Mouse (Mus musculus) hindbrain, postnatal 0 days (tissue): ENCODE measurements around the gene Rybp. TPM values are rescaled to one million over a fixed set of nuclear protein-coding genes. Genes with fewer than 3 reads are reported as not detected.

Experiments
- ATAC-seq: fragments of 200-750 bp; cut with Nextera tagmentation; 2 replicates; pipeline ENCODE4 v1.8.0; 2017; ENCODE audit warnings: mild to moderate bottlenecking, moderate TSS enrichment, moderate library complexity
- DNase-seq: peaks from one replicate; pipeline ENCODE4 v3.0.0-alpha.2; 2015; ENCODE audit warnings: low spot score
- H3K27ac ChIP-seq: fragments of 300-500 bp; sonication (generic); 2 replicates; pipeline ENCODE4 v1.5.1; 2014; ENCODE audit warnings: mild to moderate bottlenecking
- H3K27me3 ChIP-seq: fragments of 300-500 bp; sonication (generic); 2 replicates; pipeline ENCODE4 v1.6.1; 2014; ENCODE audit warnings: low read length, mixed read lengths; ENCODE audit not compliant: insufficient read depth
- H3K36me3 ChIP-seq: fragments of 300-500 bp; sonication (generic); 2 replicates; pipeline ENCODE4 v1.6.1; 2014; ENCODE audit warnings: low read length, mixed read lengths; ENCODE audit not compliant: insufficient read depth
- H3K4me1 ChIP-seq: fragments of 300-500 bp; sonication (generic); 2 replicates; pipeline ENCODE4 v1.6.1; 2014; ENCODE audit warnings: antibody characterized with exemption, low read length, mixed read lengths; ENCODE audit not compliant: insufficient read depth
- H3K4me2 ChIP-seq: fragments of 300-500 bp; sonication (generic); 2 replicates; pipeline ENCODE4 v1.6.1; 2014; ENCODE audit warnings: low read depth, mild to moderate bottlenecking, low read length, moderate library complexity, mixed read lengths
- H3K4me3 ChIP-seq: fragments of 300-500 bp; sonication (generic); 2 replicates; pipeline ENCODE4 v1.5.1; 2014; ENCODE audit warnings: low read length
- H3K9ac ChIP-seq: fragments of 300-500 bp; sonication (generic); replicated peaks from 2 replicates; pipeline ENCODE4 v1.6.1; 2014; ENCODE audit warnings: mild to moderate bottlenecking, low read length, moderate library complexity, mixed read lengths
- H3K9me3 ChIP-seq: fragments of 300-500 bp; sonication (generic); 2 replicates; pipeline ENCODE4 v1.6.1; 2016; ENCODE audit warnings: low read length, mixed read lengths
- CTCF ChIP-seq: IDR thresholded peaks from 2 replicates; pipeline ENCODE4 v1.5.1; 2016; ENCODE audit warnings: antibody characterized with exemption, control low read depth, low read depth
- WGBS: fragments of 180-500 bp; shearing (Covaris S2); extraction: QIAGEN DNeasy Blood & Tissue Kit; methylation state at CpG from one replicate; pipeline ENCODE4 v1.1.7; 2014; 5-methylcytosine and 5-hydroxymethylcytosine counted together
- polyA plus RNA-seq: library from polyadenylated mRNA; unstranded; fragments of >200 nt; fragmentation: Nextera tagmentation; extraction: Ambion mirVana; gene quantifications from 2 replicates; pipeline ENCODE4 v1.2.1, GENCODE M21; 2015
- total RNA-seq: library from RNA; depleted of rRNA; stranded (reverse); fragments of >200 nt; gene quantifications from 2 replicates; pipeline ENCODE4 v1.2.3, GENCODE M21; 2014

The Rybp gene
- total and polyA plus RNA-seq, 2 experiments from 2014 or later = 18.7 to 21.6 TPM

DNA sequence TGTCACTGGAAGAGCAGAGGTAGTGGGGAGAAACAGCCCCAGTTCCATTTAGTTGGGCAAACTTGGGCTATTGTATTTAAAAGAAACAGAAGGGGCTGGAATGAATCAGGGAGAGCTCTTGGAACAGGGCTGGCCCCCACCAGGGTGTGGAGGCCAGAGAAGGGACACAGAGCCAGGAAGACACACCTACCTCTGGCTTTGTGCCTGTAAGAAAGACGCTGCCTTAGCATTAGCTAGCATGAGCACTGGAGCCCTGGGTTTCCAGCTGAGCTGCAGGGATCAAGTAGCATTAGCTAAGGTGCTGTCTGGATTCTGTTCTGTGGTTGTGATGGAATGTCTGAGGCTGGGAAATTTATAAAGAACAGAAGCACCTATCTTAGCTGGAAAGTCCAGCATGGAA, 85.2 kb downstream of the Rybp start:
- H3K4me1 ChIP-seq = peaks cover 10% of the 10 kb centered on the region; the same call in 1 of the 2 replicates
- no peak overlapping the region for H3K4me3 ChIP-seq
- H3K9me3 ChIP-seq = no peaks in the 10 kb centered on the region
- ATAC-seq (no peak), DNase-seq (no peak)
- TF ChIP-seq CTCF = no peak
- no peak overlapping the region for H3K9ac ChIP-seq
- H3K4me2 ChIP-seq = no peak overlapping the region
- H3K27me3 ChIP-seq = no peaks in the 10 kb centered on the region
- WGBS = 67% methylated on average over 1 of the region's 1 CpGs
- H3K27ac ChIP-seq = no peak overlapping the region
- H3K36me3 ChIP-seq = no peaks in the 10 kb centered on the region

- peaks cover 14% of the 10 kb centered on the region for H3K4me1 ChIP-seq
- WGBS = 28% methylated on average over 5 of the region's 5 CpGs
- H3K9ac ChIP-seq = no peak overlapping the region
- ATAC-seq (peak; percentile 68), DNase-seq (peak; percentile 84)
- TF ChIP-seq CTCF = no peak
- H3K4me2 ChIP-seq = no peak overlapping the region
- H3K27ac ChIP-seq = peak overlapping the region; percentile 56; the same call in 1 of the 2 replicates
- H3K27me3 ChIP-seq = no peaks in the 10 kb centered on the region
- H3K9me3 ChIP-seq = no peaks in the 10 kb centered on the region
- H3K4me3 ChIP-seq = no peak overlapping the region
- H3K36me3 ChIP-seq = no peaks in the 10 kb centered on the region
These were observed 90.2 kb downstream of the Rybp start for GRCm38 (mm10) chr6:100197102-100197501.

GRCm38 (mm10) chr6:100195870-100196409, 91.3 kb downstream of the Rybp start:
- H3K4me1 ChIP-seq = peaks cover 14% of the 10 kb centered on the region
- no peaks in the 10 kb centered on the region for H3K9me3 ChIP-seq
- no peaks in the 10 kb centered on the region for H3K36me3 ChIP-seq
- H3K9ac ChIP-seq = no peak overlapping the region
- no peak overlapping the region for H3K4me2 ChIP-seq
- DNase-seq = peak; percentile 56
- H3K27ac ChIP-seq = no peak overlapping the region; the same call in 1 of the 2 replicates
- 20% methylated on average over 7 of the region's 7 CpGs for WGBS
- no peak for TF ChIP-seq CTCF
- ATAC-seq = no peak
- no peaks in the 10 kb centered on the region for H3K27me3 ChIP-seq
- no peak overlapping the region for H3K4me3 ChIP-seq

DNA sequence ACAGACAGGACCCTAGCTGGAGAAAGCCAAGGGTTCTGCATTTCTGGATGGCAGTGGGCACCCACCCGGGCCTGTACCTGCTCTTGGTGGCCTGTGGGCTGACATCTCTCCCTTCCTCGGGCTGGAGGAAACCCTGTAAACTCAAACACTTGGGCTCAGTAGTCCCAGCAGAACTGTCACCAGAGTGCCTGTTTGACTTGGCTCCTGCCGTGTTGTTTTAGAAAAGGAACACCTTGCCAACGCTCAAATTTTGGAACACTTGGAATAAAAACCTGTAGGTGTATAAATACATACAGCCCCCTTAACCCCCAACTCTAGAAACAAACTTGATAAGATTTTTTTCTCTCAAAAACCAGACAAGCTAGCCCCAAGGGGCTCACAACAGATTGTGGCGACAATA, 92.2 kb downstream of the Rybp start:
- Histone ChIP-seq H3K4me3 (no peak overlapping the region), H3K9me3 (no peaks in the 10 kb centered on the region), H3K4me1 (peaks cover 14% of the 10 kb centered on the region), H3K4me2 (no peak overlapping the region), H3K36me3 (no peaks in the 10 kb centered on the region), H3K9ac (no peak overlapping the region), H3K27me3 (no peaks in the 10 kb centered on the region), H3K27ac (no peak overlapping the region)
- no peak for DNase-seq
- WGBS = 73% methylated on average over 5 of the region's 5 CpGs
- ATAC-seq = no peak
- no peak for TF ChIP-seq CTCF

GRCm38 (mm10) chr6:100193760-100194159, 93.5 kb downstream of the Rybp start:
- H3K36me3 ChIP-seq = no peaks in the 10 kb centered on the region
- no peak overlapping the region for H3K4me2 ChIP-seq
- ATAC-seq (no peak), DNase-seq (no peak)
- no peaks in the 10 kb centered on the region for H3K9me3 ChIP-seq
- H3K9ac ChIP-seq = no peak overlapping the region
- no peak overlapping the region for H3K4me3 ChIP-seq
- H3K27ac ChIP-seq = no peak overlapping the region
- H3K4me1 ChIP-seq = peaks cover 14% of the 10 kb centered on the region
- no peak for TF ChIP-seq CTCF
- no peaks in the 10 kb centered on the region for H3K27me3 ChIP-seq
- WGBS = 77% methylated on average over 7 of the region's 7 CpGs

GRCm38 (mm10) chr6:100192691-100193229, 94.5 kb downstream of the Rybp start:
- Histone ChIP-seq H3K27ac (no peak overlapping the region), H3K4me3 (no peak overlapping the region), H3K9me3 (no peaks in the 10 kb centered on the region), H3K4me1 (peaks cover 14% of the 10 kb centered on the region), H3K9ac (no peak overlapping the region), H3K4me2 (no peak overlapping the region), H3K36me3 (no peaks in the 10 kb centered on the region), H3K27me3 (no peaks in the 10 kb centered on the region)
- DNase-seq (peak; percentile 38), ATAC-seq (no peak)
- 44% methylated on average over 4 of the region's 4 CpGs for WGBS
- no peak for TF ChIP-seq CTCF

GRCm38 (mm10) chr6:100190803-100191559, 96.3 kb downstream of the Rybp start:
- TF ChIP-seq CTCF = no peak
- H3K27me3 ChIP-seq = no peaks in the 10 kb centered on the region
- no peak overlapping the region for H3K27ac ChIP-seq
- H3K4me2 ChIP-seq = no peak overlapping the region
- DNase-seq (no peak), ATAC-seq (no peak)
- H3K4me1 ChIP-seq = peaks cover 8% of the 10 kb centered on the region
- no peak overlapping the region for H3K9ac ChIP-seq
- H3K9me3 ChIP-seq = no peaks in the 10 kb centered on the region
- 80% methylated on average over 15 of the region's 15 CpGs for WGBS
- no peak overlapping the region for H3K4me3 ChIP-seq
- H3K36me3 ChIP-seq = no peaks in the 10 kb centered on the region
